Mouse (Mus musculus) lung, embryonic 16.5 days (tissue): Measurements from ENCODE around the gene Dzip3. TPM values are rescaled to one million over a fixed set of nuclear protein-coding genes. Genes with fewer than 3 reads are reported as not detected.

Source experiments
- ATAC-seq: fragments of 200-750 bp; cut with Nextera tagmentation; 2 replicates; pipeline ENCODE4 v1.8.0; 2017; ENCODE audit warnings: low read depth, mild to moderate bottlenecking, moderate library complexity
- H3K27ac ChIP-seq: fragments of 300-500 bp; sonication (generic); 2 replicates; pipeline ENCODE4 v1.5.1; 2014; ENCODE audit warnings: mild to moderate bottlenecking, control low read depth, low read length
- H3K27me3 ChIP-seq: fragments of 300-500 bp; sonication (generic); 2 replicates; pipeline ENCODE4 v1.6.1; 2014; ENCODE audit warnings: low read depth, low read length, mixed read lengths; ENCODE audit not compliant: control insufficient read depth, insufficient read depth
- H3K36me3 ChIP-seq: fragments of 300-500 bp; sonication (generic); 2 replicates; pipeline ENCODE4 v1.6.1; 2014; ENCODE audit warnings: low read length; ENCODE audit not compliant: control insufficient read depth, insufficient read depth
- H3K4me1 ChIP-seq: fragments of 300-500 bp; sonication (generic); replicated peaks from 2 replicates; pipeline ENCODE4 v1.6.1; 2014; ENCODE audit warnings: low read length, mixed read lengths; ENCODE audit not compliant: control insufficient read depth, insufficient read depth
- H3K4me2 ChIP-seq: fragments of 300-500 bp; sonication (generic); 2 replicates; pipeline ENCODE4 v1.6.1; 2014; ENCODE audit warnings: low read depth, low read length, control low read depth
- H3K4me3 ChIP-seq: fragments of 300-500 bp; sonication (generic); 2 replicates; pipeline ENCODE4 v1.5.1; 2014; ENCODE audit warnings: mild to moderate bottlenecking, low read length, control low read depth
- H3K9ac ChIP-seq: fragments of 300-500 bp; sonication (generic); 2 replicates; pipeline ENCODE4 v1.6.1; 2014; ENCODE audit warnings: low read length, control low read depth
- H3K9me3 ChIP-seq: fragments of 300-500 bp; sonication (generic); 2 replicates; pipeline ENCODE4 v1.6.1; 2016; ENCODE audit warnings: low read length; ENCODE audit not compliant: control insufficient read depth
- WGBS: fragments of 180-500 bp; shearing (Covaris S2); extraction: QIAGEN DNeasy Blood & Tissue Kit; methylation state at CpG from one replicate; pipeline ENCODE4 v1.1.7; 2014; 5-methylcytosine and 5-hydroxymethylcytosine counted together
- polyA plus RNA-seq: library from polyadenylated mRNA; unstranded; fragments of >200 nt; fragmentation: Nextera tagmentation; extraction: Ambion mirVana; gene quantifications from 2 replicates; pipeline ENCODE4 v1.2.1, GENCODE M21; 2015

Gene Dzip3
- polyA plus RNA-seq, 1 experiment from 2014 or later, result 30.4 TPM

DNA sequence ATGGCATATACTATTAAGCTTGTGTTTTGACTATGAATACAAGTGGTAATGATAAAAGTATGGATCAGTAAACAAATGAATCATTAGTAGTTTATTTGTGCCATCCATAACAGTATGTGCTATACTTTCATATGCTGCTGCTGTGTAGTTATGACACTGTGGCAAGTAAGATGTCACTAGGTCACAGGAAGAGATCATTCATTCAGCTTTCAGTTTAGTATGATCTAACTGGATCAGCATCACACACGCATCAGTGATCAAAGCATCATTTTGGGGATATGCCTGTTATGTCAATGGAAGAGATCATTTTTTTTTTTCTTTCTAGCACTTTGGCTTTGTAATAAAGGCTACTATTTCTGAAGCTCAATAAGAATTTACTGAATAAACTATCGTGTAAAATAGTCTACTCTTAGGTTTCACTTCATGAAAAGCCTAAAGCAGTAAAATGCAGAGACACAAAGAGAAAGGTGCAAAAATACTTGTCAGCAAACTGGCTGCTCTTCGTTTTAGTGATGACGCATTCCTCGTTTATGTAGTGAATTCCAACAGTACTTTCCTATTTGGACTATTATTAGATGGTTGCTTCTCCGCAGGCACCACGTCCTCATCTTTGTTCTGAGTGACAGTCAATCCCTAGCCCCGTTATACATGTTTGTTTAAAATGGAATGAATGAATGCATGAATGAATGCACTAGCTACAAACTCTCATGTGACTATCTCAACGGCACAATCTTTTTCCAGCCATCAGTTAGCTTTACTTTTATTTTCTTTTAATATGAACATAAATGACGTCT lies 1.3 kb downstream of the Dzip3 start:
- ATAC-seq, result no peak
- Histone ChIP-seq H3K36me3 (peaks cover 3% of the 10 kb centered on the region), H3K4me3 (peak overlapping the region; percentile 97), H3K27me3 (no peaks in the 10 kb centered on the region), H3K4me2 (peak overlapping the region; percentile 55), H3K9me3 (no peaks in the 10 kb centered on the region), H3K4me1 (peaks cover 11% of the 10 kb centered on the region), H3K27ac (no peak overlapping the region), H3K9ac (peak overlapping the region; percentile 100)
- 13% methylated on average over 10 of the region's 10 CpGs for WGBS

DNA sequence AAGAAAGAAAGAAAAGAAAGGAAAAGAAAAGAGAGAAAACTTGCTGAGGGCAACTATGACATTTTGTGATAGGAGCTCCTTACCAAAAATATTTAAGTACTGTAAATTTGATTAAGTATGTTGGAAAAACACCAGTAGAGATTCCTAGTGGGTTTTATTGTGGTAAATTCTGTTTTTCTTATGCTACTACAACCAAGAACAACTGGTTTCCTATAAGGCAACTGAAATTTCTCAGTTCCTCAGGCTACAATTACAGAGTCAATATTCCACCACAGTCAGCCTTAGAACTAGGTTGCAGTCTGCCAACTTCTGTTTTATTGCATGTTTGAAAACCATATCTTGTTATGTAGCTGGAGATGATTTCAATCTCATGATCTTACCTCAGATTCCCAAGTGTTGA lies 4.3 kb downstream of the Dzip3 start:
- no peaks in the 10 kb centered on the region for H3K9me3 ChIP-seq
- no peak overlapping the region for H3K9ac ChIP-seq
- H3K36me3 ChIP-seq, result peaks cover 3% of the 10 kb centered on the region
- H3K4me1 ChIP-seq, result peaks cover 2% of the 10 kb centered on the region; the same call in 1 of the 2 replicates
- H3K4me2 ChIP-seq, result no peak overlapping the region
- no peak overlapping the region for H3K4me3 ChIP-seq
- no peaks in the 10 kb centered on the region for H3K27me3 ChIP-seq
- no peak overlapping the region for H3K27ac ChIP-seq
- ATAC-seq, result no peak

DNA sequence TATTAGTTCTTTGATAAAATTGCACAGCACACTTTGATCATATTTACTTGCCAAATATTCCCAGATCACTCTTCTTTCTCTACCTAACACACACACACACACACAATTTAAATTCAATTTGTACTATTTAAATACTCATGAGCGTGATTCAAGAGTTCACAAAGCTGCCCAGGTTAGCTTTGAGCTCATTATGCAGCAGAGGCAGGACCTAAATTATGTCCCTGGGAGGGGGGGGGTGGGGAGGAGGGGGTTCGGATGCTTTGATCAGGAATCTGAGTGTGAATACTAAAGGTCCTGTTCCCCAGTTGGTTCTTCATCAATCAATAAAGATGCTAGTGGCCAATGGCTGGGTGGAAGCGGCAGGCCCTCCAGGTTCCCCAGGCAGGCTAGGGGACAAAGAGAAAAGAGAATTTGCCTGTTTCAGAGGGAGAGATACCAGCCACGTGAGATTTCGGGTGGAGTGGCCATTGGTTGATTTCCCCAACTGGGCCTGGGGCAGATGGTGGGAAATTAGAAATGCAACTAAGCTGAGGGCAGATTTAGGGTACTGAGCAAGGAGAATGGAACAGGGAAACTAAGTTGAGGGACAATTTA lies 8.8 kb downstream of the Dzip3 start:
- Histone ChIP-seq H3K27me3 (no peaks in the 10 kb centered on the region), H3K9me3 (no peaks in the 10 kb centered on the region), H3K9ac (no peak overlapping the region), H3K27ac (no peak overlapping the region), H3K4me2 (no peak overlapping the region), H3K4me3 (no peak overlapping the region), H3K36me3 (peaks cover 4% of the 10 kb centered on the region), H3K4me1 (no peaks in the 10 kb centered on the region)
- 60% methylated on average over 5 of the region's 5 CpGs for WGBS
- ATAC-seq, result no peak

DNA sequence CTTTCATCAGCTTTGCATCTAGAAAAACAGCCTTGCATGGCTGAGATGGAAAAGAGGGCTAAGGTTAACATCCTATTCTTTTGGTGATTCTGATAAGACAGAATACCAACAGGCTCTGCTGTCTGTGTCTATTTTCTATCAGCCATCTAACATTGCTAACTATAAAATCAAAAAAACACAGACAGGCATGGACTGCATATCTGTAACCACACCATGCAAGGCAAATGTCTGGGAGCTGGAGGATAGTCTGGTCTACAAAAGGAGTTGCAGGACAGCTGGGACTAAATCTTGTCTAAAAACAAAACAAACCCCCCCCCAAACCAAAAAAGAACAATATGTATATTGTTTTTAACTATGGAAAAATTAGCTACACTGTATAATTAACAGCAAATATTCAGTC lies 14.0 kb downstream of the Dzip3 start:
- Histone ChIP-seq H3K4me3 (no peak overlapping the region), H3K27me3 (no peaks in the 10 kb centered on the region), H3K27ac (no peak overlapping the region), H3K36me3 (peaks cover 11% of the 10 kb centered on the region), H3K4me2 (no peak overlapping the region), H3K9me3 (no peaks in the 10 kb centered on the region), H3K4me1 (no peaks in the 10 kb centered on the region), H3K9ac (no peak overlapping the region)
- ATAC-seq, result no peak

DNA sequence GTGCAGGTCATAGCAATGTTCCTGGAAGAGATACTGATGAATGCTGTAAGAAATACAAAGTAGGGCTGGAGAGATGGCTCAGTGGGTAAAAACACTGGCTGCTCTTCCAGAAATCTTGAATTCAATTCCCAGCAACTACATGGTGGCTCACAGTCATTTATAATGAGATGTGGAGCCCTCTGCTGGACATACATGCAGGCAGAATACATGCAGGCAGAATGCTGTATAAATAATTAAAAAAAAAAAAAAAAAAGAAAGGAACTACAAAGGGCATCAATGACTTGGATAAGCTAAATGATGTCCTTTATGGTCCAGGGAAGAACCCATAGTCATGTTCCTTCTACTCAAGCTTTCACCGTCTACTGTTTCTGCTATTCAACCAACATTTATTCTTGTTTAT lies 20.4 kb downstream of the Dzip3 start:
- WGBS, result 90% methylated on average over 1 of the region's 1 CpGs
- H3K9ac ChIP-seq, result no peak overlapping the region
- H3K27ac ChIP-seq, result no peak overlapping the region
- no peaks in the 10 kb centered on the region for H3K9me3 ChIP-seq
- H3K27me3 ChIP-seq, result no peaks in the 10 kb centered on the region
- ATAC-seq, result no peak
- H3K36me3 ChIP-seq, result peaks cover 11% of the 10 kb centered on the region
- no peaks in the 10 kb centered on the region for H3K4me1 ChIP-seq
- no peak overlapping the region for H3K4me3 ChIP-seq
- no peak overlapping the region for H3K4me2 ChIP-seq

DNA sequence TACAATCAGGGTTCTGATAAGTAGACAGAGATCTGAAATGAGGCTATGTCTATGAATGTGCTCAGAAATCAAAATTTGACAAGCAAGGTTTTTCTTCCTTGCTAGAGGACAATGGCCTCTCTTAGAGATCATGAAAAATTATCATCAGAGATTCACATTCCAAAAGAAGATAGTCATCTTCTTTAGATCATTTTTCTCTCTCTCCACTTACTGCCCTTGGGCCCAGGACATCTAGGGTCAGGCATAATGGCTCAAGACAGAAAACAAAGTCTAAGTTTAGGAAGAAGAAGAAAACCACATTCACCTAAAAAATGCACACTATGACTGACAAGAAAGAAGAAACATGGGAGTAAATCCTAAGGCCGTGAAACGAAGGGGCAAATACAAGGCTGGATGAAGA lies 21.0 kb downstream of the Dzip3 start:
- peaks cover 6% of the 10 kb centered on the region for H3K36me3 ChIP-seq
- no peak overlapping the region for H3K4me2 ChIP-seq
- H3K9me3 ChIP-seq, result no peaks in the 10 kb centered on the region
- H3K27me3 ChIP-seq, result no peaks in the 10 kb centered on the region
- no peak overlapping the region for H3K27ac ChIP-seq
- WGBS, result 96% methylated on average over 2 of the region's 2 CpGs
- no peak overlapping the region for H3K9ac ChIP-seq
- H3K4me3 ChIP-seq, result no peak overlapping the region
- no peaks in the 10 kb centered on the region for H3K4me1 ChIP-seq
- no peak for ATAC-seq

DNA sequence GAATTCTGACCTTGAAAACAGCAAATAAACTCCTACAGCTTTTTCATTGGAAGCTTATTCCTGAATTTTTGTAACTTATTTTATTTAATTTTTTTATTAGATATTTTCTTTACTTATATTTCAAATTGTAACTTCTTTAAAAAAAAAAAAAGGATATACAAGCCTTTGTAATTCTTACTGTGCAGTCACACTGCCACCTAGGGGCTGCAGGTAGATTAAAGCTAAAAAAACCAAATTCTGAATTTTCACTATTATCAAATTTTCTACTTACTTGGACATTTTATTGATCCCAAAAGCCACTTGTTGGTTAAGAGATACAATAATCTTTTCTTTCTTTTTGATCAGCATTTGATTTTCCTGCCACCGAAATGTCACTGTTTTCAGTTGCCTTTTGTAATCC lies 52.2 kb downstream of the Dzip3 start:
- no peak overlapping the region for H3K27ac ChIP-seq
- H3K4me1 ChIP-seq, result no peaks in the 10 kb centered on the region
- no peaks in the 10 kb centered on the region for H3K27me3 ChIP-seq
- H3K9me3 ChIP-seq, result no peaks in the 10 kb centered on the region
- no peak for ATAC-seq
- no peak overlapping the region for H3K9ac ChIP-seq
- no peak overlapping the region for H3K4me3 ChIP-seq
- H3K4me2 ChIP-seq, result no peak overlapping the region
- WGBS, result 59% methylated on average over 1 of the region's 1 CpGs
- H3K36me3 ChIP-seq, result peaks cover 10% of the 10 kb centered on the region

DNA sequence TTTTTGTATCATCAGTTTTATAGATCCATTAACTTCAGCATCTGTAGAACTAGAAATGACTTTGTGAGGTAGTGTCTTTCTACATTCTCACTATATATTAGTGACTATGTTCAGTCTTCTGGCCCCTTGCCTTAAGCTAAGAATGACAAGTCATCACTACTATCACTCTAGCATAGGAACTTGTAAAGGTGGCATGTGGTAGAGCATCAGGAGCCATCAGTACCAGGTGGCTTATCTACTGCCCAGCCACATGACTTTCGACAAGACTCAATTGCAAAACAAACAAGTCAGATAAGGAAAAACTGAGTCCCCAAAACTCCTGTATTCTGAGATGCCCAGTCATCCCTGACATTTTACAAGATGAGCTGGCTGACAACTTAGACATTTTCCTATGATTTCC lies 70.2 kb downstream of the Dzip3 start:
- Histone ChIP-seq H3K27me3 (no peaks in the 10 kb centered on the region), H3K36me3 (peaks cover 23% of the 10 kb centered on the region), H3K9me3 (no peaks in the 10 kb centered on the region), H3K9ac (no peak overlapping the region), H3K4me2 (no peak overlapping the region), H3K27ac (no peak overlapping the region), H3K4me1 (no peaks in the 10 kb centered on the region), H3K4me3 (no peak overlapping the region)
- WGBS, result 52% methylated on average over 1 of the region's 1 CpGs
- ATAC-seq, result no peak

DNA sequence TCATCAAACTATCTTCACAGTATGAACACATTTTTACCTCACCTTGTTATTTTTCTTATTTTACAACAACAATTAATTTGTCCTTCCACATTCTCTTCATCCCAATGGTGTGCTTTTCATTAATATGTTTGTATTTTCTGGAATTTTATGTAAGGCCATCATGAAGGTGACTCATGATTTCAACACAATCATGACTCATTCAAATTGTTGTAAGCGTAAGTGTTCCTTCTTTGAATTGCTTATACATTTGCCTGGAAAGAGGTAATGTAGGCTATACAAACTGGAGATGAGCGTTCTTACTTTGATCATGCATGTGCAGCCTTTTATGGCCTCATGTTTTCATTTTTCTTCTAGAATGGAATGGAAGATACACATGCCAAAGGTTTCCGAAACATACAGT lies 80.8 kb downstream of the Dzip3 start:
- 94% methylated on average over 3 of the region's 3 CpGs for WGBS
- no peaks in the 10 kb centered on the region for H3K36me3 ChIP-seq
- no peak for ATAC-seq

More for the DNA sequence above, 80.8 kb downstream of the Dzip3 start:
- no peak overlapping the region for H3K27ac ChIP-seq
- no peak overlapping the region for H3K9ac ChIP-seq
- H3K4me3 ChIP-seq, result no peak overlapping the region
- no peaks in the 10 kb centered on the region for H3K27me3 ChIP-seq
- no peaks in the 10 kb centered on the region for H3K4me1 ChIP-seq
- no peaks in the 10 kb centered on the region for H3K9me3 ChIP-seq
- no peak overlapping the region for H3K4me2 ChIP-seq
